Mouse (Mus musculus) neural tube, embryonic 15.5 days (tissue): ENCODE measurements around the gene Ndufaf3. TPM values are rescaled to one million over a fixed set of nuclear protein-coding genes. Genes with fewer than 3 reads are reported as not detected.
"Not testable (repeated sequence)": the region's sequence is repeated elsewhere in the genome, so short reads cannot be mapped to it uniquely, and the experiment has no call there.

Source experiments
- ATAC-seq: fragments of 200-750 bp; cut with Nextera tagmentation; 2 replicates; pipeline ENCODE4 v1.8.0; 2017; ENCODE audit warnings: mild to moderate bottlenecking, moderate TSS enrichment, moderate library complexity; ENCODE audit not compliant: low FRiP score
- H3K27ac ChIP-seq: fragments of 300-500 bp; sonication (generic); replicated peaks from 2 replicates; pipeline ENCODE4 v1.5.1; 2015; ENCODE audit warnings: mild to moderate bottlenecking, inconsistent platforms
- H3K27me3 ChIP-seq: fragments of 300-500 bp; sonication (generic); replicated peaks from 2 replicates; pipeline ENCODE4 v1.6.1; 2015; ENCODE audit warnings: inconsistent platforms
- H3K36me3 ChIP-seq: fragments of 300-500 bp; sonication (generic); 2 replicates; pipeline ENCODE4 v1.6.1; 2015; ENCODE audit warnings: inconsistent platforms
- H3K4me1 ChIP-seq: fragments of 300-500 bp; sonication (generic); 2 replicates; pipeline ENCODE4 v1.6.1; 2015; ENCODE audit warnings: inconsistent platforms
- H3K4me2 ChIP-seq: fragments of 300-500 bp; sonication (generic); 2 replicates; pipeline ENCODE4 v1.6.1; 2015; ENCODE audit warnings: inconsistent platforms, mild to moderate bottlenecking, moderate library complexity
- H3K4me3 ChIP-seq: fragments of 300-500 bp; sonication (generic); replicated peaks from 2 replicates; pipeline ENCODE4 v1.5.1; 2015; ENCODE audit warnings: mild to moderate bottlenecking, inconsistent platforms
- H3K9ac ChIP-seq: fragments of 300-500 bp; sonication (generic); replicated peaks from 2 replicates; pipeline ENCODE4 v1.6.1; 2015; ENCODE audit warnings: mild to moderate bottlenecking, inconsistent platforms
- H3K9me3 ChIP-seq: fragments of 300-500 bp; sonication (generic); replicated peaks from 2 replicates; pipeline ENCODE4 v1.6.1; 2016; ENCODE audit warnings: inconsistent platforms
- WGBS: fragments of 180-500 bp; shearing (Covaris S2); methylation state at CpG from one replicate; pipeline ENCODE4 v1.1.7; 2015; ENCODE audit warnings: mixed read lengths; 5-methylcytosine and 5-hydroxymethylcytosine counted together
- polyA plus RNA-seq: library from polyadenylated mRNA; unstranded; fragments of >200 nt; fragmentation: Nextera tagmentation; extraction: Ambion mirVana; gene quantifications from 2 replicates; pipeline ENCODE4 v1.2.1, GENCODE M21; 2015

Ndufaf3 gene
- 75.0 and 78.2 TPM in 2 replicates for polyA plus RNA-seq

- H3K9me3 ChIP-seq, result no peaks in the 10 kb centered on the region
- peak within 1 kb of the TSS; percentile 64 for H3K9ac ChIP-seq
- peak; percentile 89 for ATAC-seq
- H3K4me2 ChIP-seq, result peak within 1 kb of the TSS; percentile 90
- no peaks in the 10 kb centered on the region for H3K27me3 ChIP-seq
- H3K4me3 ChIP-seq, result peak within 1 kb of the TSS; percentile 78
- H3K36me3 ChIP-seq, result peaks cover 49% of the 10 kb centered on the region
- H3K27ac ChIP-seq, result peak within 1 kb of the TSS; percentile 96
- under 1% methylated on average over 73 of the region's 73 CpGs for WGBS
- H3K4me1 ChIP-seq, result peaks cover 58% of the 10 kb centered on the region
Observed at GRCm38 (mm10) chr9:108566815-108567776, at the start of gene Ndufaf3. Gene Ndufaf3, minus strand, starts transcription at chr9:108567434.

- 96% methylated on average over 10 of the region's 10 CpGs for WGBS
- H3K4me1 ChIP-seq, result no peaks in the 10 kb centered on the region
Observed at GRCm38 (mm10) chr9:108611488-108611887, 44.3 kb upstream of the Ndufaf3 start.

GRCm38 (mm10) chr9:108608889-108609288 lies 41.7 kb upstream of the Ndufaf3 start:
- no peaks in the 10 kb centered on the region for H3K27me3 ChIP-seq
- H3K9me3 ChIP-seq, result no peaks in the 10 kb centered on the region
- H3K9ac ChIP-seq, result no peak overlapping the region
- 98% methylated on average over 4 of the region's 4 CpGs for WGBS
- peaks cover 96% of the 10 kb centered on the region for H3K36me3 ChIP-seq
- H3K27ac ChIP-seq, result no peak overlapping the region
- ATAC-seq, result no peak
- no peak overlapping the region for H3K4me2 ChIP-seq
- no peak overlapping the region for H3K4me3 ChIP-seq
- no peaks in the 10 kb centered on the region for H3K4me1 ChIP-seq

More at GRCm38 (mm10) chr9:108611488-108611887, 44.3 kb upstream of the Ndufaf3 start:
- Histone ChIP-seq H3K27ac (no peak overlapping the region), H3K4me3 (no peak overlapping the region), H3K4me2 (no peak overlapping the region), H3K27me3 (no peaks in the 10 kb centered on the region), H3K36me3 (peaks cover 87% of the 10 kb centered on the region), H3K9ac (no peak overlapping the region), H3K9me3 (no peaks in the 10 kb centered on the region)
- no peak for ATAC-seq

GRCm38 (mm10) chr9:108607929-108608328 lies 40.7 kb upstream of the Ndufaf3 start:
- not testable (repeated sequence) for ATAC-seq, H3K4me3 ChIP-seq, H3K9me3 ChIP-seq, H3K4me1 ChIP-seq, H3K4me2 ChIP-seq, H3K9ac ChIP-seq, H3K27ac ChIP-seq, H3K27me3 ChIP-seq
- H3K36me3 ChIP-seq, result peaks cover 96% of the 10 kb centered on the region
- 91% methylated on average over 5 of the region's 5 CpGs for WGBS

GRCm38 (mm10) chr9:108601986-108602385 lies 34.8 kb upstream of the Ndufaf3 start:
- H3K4me2 ChIP-seq, result no peak overlapping the region
- 88% methylated on average over 4 of the region's 4 CpGs for WGBS
- H3K9me3 ChIP-seq, result no peaks in the 10 kb centered on the region
- H3K4me3 ChIP-seq, result no peak overlapping the region
- ATAC-seq, result no peak
- H3K4me1 ChIP-seq, result peaks cover 8% of the 10 kb centered on the region
- H3K9ac ChIP-seq, result no peak overlapping the region
- peaks cover 47% of the 10 kb centered on the region for H3K36me3 ChIP-seq
- no peaks in the 10 kb centered on the region for H3K27me3 ChIP-seq
- H3K27ac ChIP-seq, result no peak overlapping the region

- 55% methylated on average over 2 of the region's 2 CpGs for WGBS
- no peak overlapping the region for H3K9ac ChIP-seq
- no peaks in the 10 kb centered on the region for H3K27me3 ChIP-seq
- no peak for ATAC-seq
- no peak overlapping the region for H3K4me2 ChIP-seq
- H3K9me3 ChIP-seq, result no peaks in the 10 kb centered on the region
- H3K4me3 ChIP-seq, result no peak overlapping the region
- peaks cover 29% of the 10 kb centered on the region for H3K36me3 ChIP-seq
- H3K4me1 ChIP-seq, result peaks cover 20% of the 10 kb centered on the region
- H3K27ac ChIP-seq, result no peak overlapping the region
Observed at GRCm38 (mm10) chr9:108600011-108600410, 32.8 kb upstream of the Ndufaf3 start.

- Histone ChIP-seq H3K36me3 (peaks cover 20% of the 10 kb centered on the region), H3K9me3 (no peaks in the 10 kb centered on the region), H3K4me1 (peaks cover 20% of the 10 kb centered on the region), H3K4me3 (no peak overlapping the region), H3K4me2 (no peak overlapping the region), H3K9ac (no peak overlapping the region), H3K27ac (no peak overlapping the region), H3K27me3 (no peaks in the 10 kb centered on the region)
- 82% methylated on average over 4 of the region's 4 CpGs for WGBS
- no peak for ATAC-seq
Observed at GRCm38 (mm10) chr9:108599021-108599566, 31.9 kb upstream of the Ndufaf3 start.

GRCm38 (mm10) chr9:108596998-108597764 lies 29.9 kb upstream of the Ndufaf3 start, which contains the start of gene P4htm:
Gene P4htm, minus strand, starts transcription at chr9:108597667.
- ATAC-seq, result peak; percentile 91
- Histone ChIP-seq H3K9me3 (no peaks in the 10 kb centered on the region), H3K4me2 (peak within 1 kb of the TSS; percentile 83), H3K4me1 (peaks cover 20% of the 10 kb centered on the region), H3K27me3 (no peaks in the 10 kb centered on the region), H3K27ac (peak within 1 kb of the TSS; percentile 85), H3K36me3 (peaks cover 3% of the 10 kb centered on the region; the same call in 1 of the 2 replicates), H3K9ac (peak within 1 kb of the TSS; percentile 80), H3K4me3 (peak within 1 kb of the TSS; percentile 72)
- WGBS, result under 1% methylated on average over 68 of the region's 69 CpGs

- Histone ChIP-seq H3K27me3 (no peaks in the 10 kb centered on the region), H3K27ac (no peak overlapping the region), H3K4me3 (no peak overlapping the region), H3K4me2 (no peak overlapping the region), H3K9ac (no peak overlapping the region), H3K36me3 (0 out of 2 replicates have a peak, but pooled peaks cover 2% of the 10 kb centered on the region), H3K4me1 (peaks cover 23% of the 10 kb centered on the region), H3K9me3 (no peaks in the 10 kb centered on the region)
- ATAC-seq, result no peak
- WGBS, result 86% methylated on average over 3 of the region's 3 CpGs
Observed at GRCm38 (mm10) chr9:108594354-108594753, 27.1 kb upstream of the Ndufaf3 start.

GRCm38 (mm10) chr9:108591462-108591861 lies 24.2 kb upstream of the Ndufaf3 start:
- no peak overlapping the region for H3K4me2 ChIP-seq
- no peaks in the 10 kb centered on the region for H3K27me3 ChIP-seq
- no peak overlapping the region for H3K9ac ChIP-seq
- 76% methylated on average over 4 of the region's 4 CpGs for WGBS
- H3K9me3 ChIP-seq, result no peaks in the 10 kb centered on the region
- no peak overlapping the region for H3K4me3 ChIP-seq
- H3K36me3 ChIP-seq, result 0 out of 2 replicates have a peak, but pooled peaks cover 2% of the 10 kb centered on the region
- no peak for ATAC-seq
- H3K4me1 ChIP-seq, result peaks cover 39% of the 10 kb centered on the region
- no peak overlapping the region for H3K27ac ChIP-seq

GRCm38 (mm10) chr9:108589229-108589628 lies 22.0 kb upstream of the Ndufaf3 start:
- no peak for ATAC-seq
- 76% methylated on average over 5 of the region's 5 CpGs for WGBS
- Histone ChIP-seq H3K27me3 (no peaks in the 10 kb centered on the region), H3K4me2 (no peak overlapping the region), H3K27ac (peak overlapping the region; percentile 97), H3K36me3 (0 out of 2 replicates have a peak, but pooled peaks cover 2% of the 10 kb centered on the region), H3K9ac (no peak overlapping the region), H3K4me3 (no peak overlapping the region), H3K9me3 (no peaks in the 10 kb centered on the region), H3K4me1 (peaks cover 38% of the 10 kb centered on the region)
